ENCODE assay signal across 17 mouse cellular contexts in the genomic region with DNA sequence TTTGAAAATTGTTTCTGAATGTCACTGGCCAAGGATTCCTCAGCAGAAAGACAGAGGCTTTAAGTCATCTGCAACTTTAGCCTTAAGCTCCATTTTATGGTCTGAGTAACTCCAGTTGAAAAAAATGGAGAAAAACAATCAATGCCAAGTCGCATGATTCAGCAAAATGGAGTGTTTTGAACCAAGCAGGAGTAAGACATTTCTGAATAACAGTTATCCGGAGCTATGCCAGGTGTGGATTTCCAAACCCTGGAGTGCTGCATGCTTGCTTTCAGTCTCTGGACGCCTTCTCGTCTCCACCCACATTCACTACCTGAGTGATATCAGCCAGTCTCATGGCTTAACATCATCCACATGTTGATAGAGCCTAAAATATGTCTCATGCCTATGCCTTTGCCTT.
DNase-seq lines count a peak whose midpoint lies in the region; ATAC-seq and TF ChIP-seq lines count a peak whose summit lies in the region.
"Had no signal": no experiment of that assay in that cellular context is flagged by ENCODE, and none has a peak within 500 bp of the region (broad histone marks: within the 10 kb centered on the region; RNA-seq: fewer than 3 reads in every experiment).

No protein-coding gene starts in this region.

- TF ChIP-seq CTCF in left cerebral cortex, adult 2 months (IDR thresholded peaks at IDR 0.05) = no peak

- intact Hi-C loops in left cerebral cortex, adult 2 months (cut with DNase I) = no loop called here
- intact Hi-C loops in left cerebral cortex, postnatal 10 days (cut with DNase I) = no loop called here

- peak; percentile 34; the same call in 1 of the 2 replicates for ATAC-seq in frontal cortex, adult (ENCODE audit: low TSS enrichment)
- peak; percentile 70 for ATAC-seq in erythroid progenitor cell, adult 5-6 weeks (replicated peaks; ENCODE audit: low FRiP score, poor library complexity, severe bottlenecking)
- ATAC-seq: midbrain, embryonic 15.5 days; Patski had no signal

- no peak overlapping the region for H3K4me3 ChIP-seq in left cerebral cortex, adult 2 months
- H3K4me3 ChIP-seq: heart, embryonic 15.5 days; hindbrain, embryonic 10.5 days; megakaryocyte, embryonic 14.5 days; midbrain, embryonic 15.5 days had no signal

- peak overlapping the region; percentile 82 for H3K27ac ChIP-seq in left cerebral cortex, adult 2 months
- H3K27ac ChIP-seq: heart, embryonic 15.5 days; hindbrain, embryonic 10.5 days; liver, embryonic 14.5 days; midbrain, embryonic 15.5 days had no signal

- DNase-seq in frontal cortex, postnatal 14 days (ENCODE audit: low spot score in 2 of 2) = no peak
- no peak for DNase-seq in left cerebral cortex, adult 2 months (ENCODE audit: extremely low spot score in 1 of 2, low spot score in 2 of 2)
- DNase-seq in left cerebral cortex, postnatal 10 days (ENCODE audit: extremely low spot score in 1 of 2, low spot score in 2 of 2) = no peak
- DNase-seq in Muller cell, postnatal 12 days (ENCODE audit: inconsistent ontology term) = peak; percentile 38
- no peak for DNase-seq in cerebellum, adult 11-12 months
- DNase-seq in cerebellum, postnatal 4 days (ENCODE audit: low spot score in 2 of 2) = no peak
- DNase-seq: adrenal gland, postnatal 36 days; cerebellum, adult 9-11 months; thymus, postnatal 14 days had no signal
